Mouse (Mus musculus) kidney, adult 11 months (tissue): Measurements from ENCODE around the gene Prc1.

Source experiments
- DNase-seq: peaks from one replicate; pipeline ENCODE4 v3.0.0; 2022

Gene Prc1

GRCm38 (mm10) chr7:80339371-80339770, 45.1 kb downstream of the Prc1 start:
- DNase-seq, result peak; percentile 28

- DNase-seq, result peak; percentile 98
Observed at GRCm38 (mm10) chr7:80339793-80340628, 45.8 kb downstream of the Prc1 start.

- peak; percentile 77 for DNase-seq
Observed at GRCm38 (mm10) chr7:80340793-80341192, 46.5 kb downstream of the Prc1 start, which contains the start of gene Unc45a. TSS of gene Unc45a (minus strand) at chr7:80341005.

GRCm38 (mm10) chr7:80341793-80342192, 47.5 kb downstream of the Prc1 start:
- no peak for DNase-seq

GRCm38 (mm10) chr7:80342858-80343257, 48.6 kb downstream of the Prc1 start, which contains the start of gene Hddc3:
TSS of gene Hddc3 (plus strand) at chr7:80343104.
- DNase-seq, result peak; percentile 90

- no peak for DNase-seq
Observed at GRCm38 (mm10) chr7:80343270-80344018, 49.2 kb downstream of the Prc1 start.

- DNase-seq, result no peak
Observed at GRCm38 (mm10) chr7:80346173-80346572, 51.9 kb downstream of the Prc1 start.

- no peak for DNase-seq
Observed at GRCm38 (mm10) chr7:80346830-80347229, 52.6 kb downstream of the Prc1 start.

GRCm38 (mm10) chr7:80347670-80348586, 53.7 kb downstream of the Prc1 start:
- no peak for DNase-seq

GRCm38 (mm10) chr7:80350808-80351207, 56.6 kb downstream of the Prc1 start:
- DNase-seq, result no peak

- DNase-seq, result no peak
Observed at GRCm38 (mm10) chr7:80352920-80353319, 58.7 kb downstream of the Prc1 start.

GRCm38 (mm10) chr7:80356351-80356750, 62.1 kb downstream of the Prc1 start:
- DNase-seq, result no peak

GRCm38 (mm10) chr7:80357156-80357555, 62.9 kb downstream of the Prc1 start:
- no peak for DNase-seq

GRCm38 (mm10) chr7:80358039-80358438, 63.8 kb downstream of the Prc1 start:
- no peak for DNase-seq

- no peak for DNase-seq
Observed at GRCm38 (mm10) chr7:80360435-80360834, 66.2 kb downstream of the Prc1 start.

GRCm38 (mm10) chr7:80365759-80366158, 71.5 kb downstream of the Prc1 start:
- DNase-seq, result no peak
